Mouse (Mus musculus) monocyte, adult 2 months (primary cell): Measurements from ENCODE around the gene Fh1.

Experiments
- DNase-seq, 2 experiments: peaks; one replicate each; pipeline ENCODE4 v3.0.0; 2022; ENCODE audit warnings: low spot score in 2 of 2, low read depth in 1 of 2

Gene Fh1

GRCm38 (mm10) chr1:175623656-175624055 lies 1.8 kb downstream of the Fh1 start:
- DNase-seq: no peak

GRCm38 (mm10) chr1:175619814-175620431 lies 5.5 kb downstream of the Fh1 start, which contains the start of gene Kmo:
Gene Kmo (plus strand): TSS chr1:175620381.
- no peak for DNase-seq

GRCm38 (mm10) chr1:175614992-175615391 lies 10.4 kb downstream of the Fh1 start:
- no peak for DNase-seq

- no peak for DNase-seq
Observed at GRCm38 (mm10) chr1:175608708-175609107, 16.7 kb downstream of the Fh1 start.

GRCm38 (mm10) chr1:175607838-175608585 lies 17.4 kb downstream of the Fh1 start:
- DNase-seq: no peak

GRCm38 (mm10) chr1:175607308-175607707 lies 18.1 kb downstream of the Fh1 start:
- no peak for DNase-seq

- no peak for DNase-seq
Observed at GRCm38 (mm10) chr1:175603390-175603789, 22.0 kb downstream of the Fh1 start.

- no peak for DNase-seq
Observed at GRCm38 (mm10) chr1:175602231-175602630, 23.2 kb downstream of the Fh1 start.

- no peak for DNase-seq
Observed at GRCm38 (mm10) chr1:175592832-175593231, 32.6 kb downstream of the Fh1 start.

- DNase-seq: no peak
Observed at GRCm38 (mm10) chr1:175586656-175587055, 38.8 kb downstream of the Fh1 start.

- DNase-seq: no peak
Observed at GRCm38 (mm10) chr1:175585267-175585666, 40.2 kb downstream of the Fh1 start.

- DNase-seq: no peak
Observed at GRCm38 (mm10) chr1:175582799-175583198, 42.6 kb downstream of the Fh1 start.

GRCm38 (mm10) chr1:175580346-175580745 lies 45.1 kb downstream of the Fh1 start:
- no peak for DNase-seq

- DNase-seq: no peak
Observed at GRCm38 (mm10) chr1:175579598-175580235, 45.7 kb downstream of the Fh1 start.

GRCm38 (mm10) chr1:175578425-175579096 lies 46.9 kb downstream of the Fh1 start:
- DNase-seq: no peak

GRCm38 (mm10) chr1:175574129-175574528 lies 51.3 kb downstream of the Fh1 start:
- DNase-seq: no peak

- DNase-seq: no peak
Observed at GRCm38 (mm10) chr1:175565579-175566103, 59.8 kb downstream of the Fh1 start.

GRCm38 (mm10) chr1:175564321-175564720 lies 61.1 kb downstream of the Fh1 start:
- no peak for DNase-seq

GRCm38 (mm10) chr1:175562379-175562778 lies 63.1 kb downstream of the Fh1 start:
- DNase-seq: no peak

- DNase-seq: no peak
Observed at GRCm38 (mm10) chr1:175561806-175562205, 63.6 kb downstream of the Fh1 start.

- no peak for DNase-seq
Observed at GRCm38 (mm10) chr1:175554641-175555040, 70.8 kb downstream of the Fh1 start.
